Mouse (Mus musculus) large intestine, adult 2 months (tissue): ENCODE results near the gene Nipbl. TPM values are rescaled to one million over a fixed set of nuclear protein-coding genes. Genes with fewer than 3 reads are reported as not detected.
"Not testable (repeated sequence)": the region's sequence is repeated elsewhere in the genome, so short reads cannot be mapped to it uniquely, and the experiment has no call there.

Experiments used
- DNase-seq: peaks from one replicate; pipeline ENCODE4 v3.0.0-alpha.2; 2012; ENCODE audit warnings: low read depth, low spot score
- WGBS: fragments of 180-500 bp; shearing (Covaris S2); methylation state at CpG from one replicate; pipeline ENCODE4 v1.1.7; 2018; 5-methylcytosine and 5-hydroxymethylcytosine counted together
- polyA plus RNA-seq: library from polyadenylated mRNA; depleted of rRNA; stranded (reverse); fragments of >200 nt; gene quantifications from 2 replicates; pipeline ENCODE4 v1.2.3, GENCODE M21; 2012; rRNA removed

Gene Nipbl
- polyA plus RNA-seq = 3.3 and 6.6 TPM in 2 replicates

DNA sequence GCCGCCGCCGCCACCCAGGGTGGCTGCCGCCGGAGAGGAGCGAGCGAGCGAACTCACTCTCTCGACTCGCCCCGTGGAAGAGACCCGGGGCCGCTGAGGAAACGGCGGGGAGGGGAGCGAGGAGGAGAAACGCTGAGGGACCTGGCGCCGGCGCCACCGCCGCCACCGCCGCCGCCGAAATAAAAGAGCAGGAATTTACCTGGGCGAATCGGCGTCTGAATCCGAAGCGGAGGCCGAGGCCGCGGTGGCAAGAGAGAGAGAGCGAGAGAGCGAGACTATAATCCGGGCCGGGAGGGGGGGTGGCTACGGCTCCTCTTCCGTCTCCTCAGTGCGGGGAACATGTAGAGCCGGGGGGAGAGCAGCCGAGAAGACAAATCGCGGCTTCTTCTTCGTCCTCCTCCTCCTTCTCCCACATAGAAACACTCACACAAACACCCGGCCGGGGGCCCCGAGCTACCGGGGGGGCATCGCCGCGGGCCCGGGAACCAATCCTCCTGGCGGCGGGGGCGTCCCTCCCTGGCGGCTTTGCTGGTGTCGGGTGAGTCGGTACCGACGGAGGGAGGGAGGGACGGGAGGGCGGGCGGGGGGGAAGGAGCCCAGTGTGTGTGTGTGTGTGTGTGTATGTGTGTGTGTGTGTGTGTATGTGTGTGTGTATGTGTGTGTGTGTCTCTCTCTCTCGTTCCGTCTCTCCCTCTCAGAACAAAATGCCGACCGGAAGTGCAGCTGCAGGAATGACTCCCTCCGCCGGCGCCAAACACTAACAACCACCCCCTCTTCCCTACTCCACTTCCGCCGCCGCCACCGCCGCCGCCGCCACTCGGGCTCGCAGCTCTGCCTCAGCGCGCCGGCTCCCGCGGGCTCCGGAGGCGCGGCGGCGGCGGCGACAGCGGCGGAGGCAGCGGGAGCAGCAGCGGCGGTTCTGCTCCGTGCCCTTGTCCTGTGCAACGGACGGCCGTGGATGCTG is at the start of gene Nipbl:
Gene Nipbl, minus strand, starts transcription at position 538 of the 964 bp plus-strand sequence.
- under 1% methylated on average over 67 of the region's 102 CpGs for WGBS
- DNase-seq = peak; percentile 33

DNA sequence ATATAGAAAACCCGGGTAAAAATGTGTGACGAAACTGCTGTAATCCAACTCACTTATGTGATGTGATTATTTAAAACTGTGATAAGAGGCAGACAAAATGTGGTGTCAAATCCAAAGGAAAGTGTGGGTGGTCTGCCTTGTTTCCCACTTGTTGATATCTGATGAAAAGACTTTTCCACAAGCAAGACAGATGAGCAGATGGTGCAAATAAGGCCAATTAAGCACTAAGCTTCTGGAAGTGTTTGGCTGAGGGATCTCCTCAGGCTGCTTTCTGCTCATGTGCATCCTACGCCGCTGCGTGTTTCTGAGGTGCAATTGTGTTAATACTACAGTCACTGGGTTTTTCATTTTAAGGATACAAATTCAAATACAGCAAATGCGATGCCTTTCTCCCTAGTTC is 41.0 kb upstream of the Nipbl start:
- DNase-seq = no peak
- WGBS = 79% methylated on average over 6 of the region's 6 CpGs

- 28% methylated on average over 4 of the region's 4 CpGs for WGBS
- no peak for DNase-seq
Observed at GRCm38 (mm10) chr15:8469006-8469575, 24.8 kb upstream of the Nipbl start.

DNA sequence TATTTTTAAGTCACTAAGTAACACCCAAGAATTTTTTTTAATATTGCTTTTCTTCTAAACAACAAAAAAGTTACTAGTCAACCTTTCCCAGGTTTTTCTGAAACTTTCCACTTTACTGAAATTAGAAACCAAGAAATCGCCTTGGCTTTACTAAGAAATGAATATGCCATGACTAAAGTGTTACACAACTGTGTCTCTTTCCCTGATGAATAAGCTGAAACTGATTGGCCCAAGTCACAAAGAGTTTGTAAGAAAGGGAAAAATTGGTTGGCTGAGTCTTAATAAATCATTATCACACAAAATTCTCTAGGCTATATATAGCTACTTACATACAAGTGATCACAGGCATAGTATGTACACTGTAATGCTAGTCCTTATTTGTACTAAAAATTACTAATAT is 19.3 kb upstream of the Nipbl start:
- no peak for DNase-seq

GRCm38 (mm10) chr15:8462780-8463179 is 18.5 kb upstream of the Nipbl start:
- 83% methylated on average over 4 of the region's 4 CpGs for WGBS

More for the DNA sequence above, 19.3 kb upstream of the Nipbl start:
- WGBS = 89% methylated on average over 1 of the region's 1 CpGs

DNA sequence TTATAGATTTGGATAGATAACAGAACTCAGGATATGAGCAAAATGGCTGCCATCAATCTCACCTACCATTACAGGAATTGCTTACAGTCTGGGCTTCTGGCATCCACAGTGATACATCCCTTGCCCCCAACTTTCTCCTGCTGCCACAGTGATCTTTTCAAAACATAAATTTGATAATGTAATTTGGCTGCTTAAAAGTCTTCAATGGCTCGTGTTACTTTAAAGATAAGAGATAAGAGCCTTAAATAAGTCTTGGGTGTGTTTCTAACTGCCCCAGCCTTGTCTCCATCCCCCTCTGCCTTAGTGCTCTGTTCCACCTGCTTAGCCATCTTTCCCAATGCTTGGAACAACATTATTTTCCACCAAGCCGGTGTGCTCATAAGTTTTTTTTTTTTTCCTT is 16.6 kb upstream of the Nipbl start:
- no peak for DNase-seq
- 56% methylated on average over 2 of the region's 2 CpGs for WGBS

More at GRCm38 (mm10) chr15:8462780-8463179, 18.5 kb upstream of the Nipbl start:
- DNase-seq = no peak

DNA sequence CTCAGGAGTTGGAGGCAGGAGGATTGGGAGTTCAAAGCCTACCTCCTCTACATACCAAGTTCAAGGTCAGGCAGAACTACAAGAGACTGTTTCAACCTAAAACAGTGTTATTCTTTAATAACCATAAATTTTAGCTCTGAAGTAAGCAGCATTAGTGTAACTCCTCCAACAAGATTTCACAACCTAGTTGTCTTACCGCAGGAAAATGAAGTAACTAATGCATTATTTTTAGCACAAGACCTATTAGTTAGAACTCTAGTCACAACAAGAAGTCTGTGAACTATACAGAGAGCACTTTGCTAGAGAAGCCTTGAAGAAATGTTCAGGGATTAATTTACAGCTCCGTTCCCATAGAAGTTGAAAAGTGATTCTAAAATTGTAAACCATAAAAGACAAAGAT is 15.7 kb upstream of the Nipbl start:
- no peak for DNase-seq
- 81% methylated on average over 2 of the region's 2 CpGs for WGBS

DNA sequence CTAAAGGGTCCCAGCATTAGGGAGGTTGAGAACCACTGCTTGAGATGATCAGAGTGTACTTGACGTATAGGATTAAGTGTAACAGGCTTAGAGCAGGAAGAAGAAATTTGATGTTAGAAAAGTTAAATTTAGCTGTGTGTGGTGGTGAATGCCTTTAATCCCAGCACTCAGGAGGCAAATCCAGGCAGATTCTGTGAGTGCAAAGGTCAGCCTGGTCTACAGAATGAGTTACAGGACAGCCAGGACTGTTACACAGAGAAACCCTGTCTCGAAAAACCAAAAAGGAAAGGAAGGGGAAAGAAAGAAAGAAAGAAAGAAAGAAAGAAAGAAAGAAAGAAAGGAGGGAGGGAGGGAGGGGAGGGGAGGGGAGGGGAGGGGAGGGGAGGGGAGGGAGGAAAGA is 12.0 kb upstream of the Nipbl start:
- DNase-seq = not testable (repeated sequence)
- 69% methylated on average over 2 of the region's 2 CpGs for WGBS

DNA sequence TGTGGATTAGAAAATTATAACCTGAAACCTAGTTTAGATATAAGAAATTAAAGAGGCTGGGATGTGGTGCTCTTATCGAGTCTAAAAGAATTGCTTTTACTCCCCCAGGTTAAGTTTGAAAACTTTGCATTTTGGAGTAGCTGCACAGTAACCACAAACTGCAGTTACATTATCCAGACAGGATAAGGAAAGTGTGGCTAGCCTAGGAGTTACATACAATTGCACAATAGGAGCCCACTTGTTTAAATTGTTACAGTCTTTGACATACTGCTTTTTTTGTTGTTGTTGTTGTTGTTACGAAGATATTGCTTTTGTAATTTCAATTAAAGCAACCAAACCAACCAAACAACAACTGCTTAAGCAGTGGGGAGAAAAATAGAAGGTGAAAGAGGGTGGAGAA is 11.2 kb upstream of the Nipbl start:
- no peak for DNase-seq
- 81% methylated on average over 2 of the region's 2 CpGs for WGBS

GRCm38 (mm10) chr15:8451071-8451470 is 6.8 kb upstream of the Nipbl start:
- no peak for DNase-seq
- WGBS = 31% methylated on average over 3 of the region's 3 CpGs

DNA sequence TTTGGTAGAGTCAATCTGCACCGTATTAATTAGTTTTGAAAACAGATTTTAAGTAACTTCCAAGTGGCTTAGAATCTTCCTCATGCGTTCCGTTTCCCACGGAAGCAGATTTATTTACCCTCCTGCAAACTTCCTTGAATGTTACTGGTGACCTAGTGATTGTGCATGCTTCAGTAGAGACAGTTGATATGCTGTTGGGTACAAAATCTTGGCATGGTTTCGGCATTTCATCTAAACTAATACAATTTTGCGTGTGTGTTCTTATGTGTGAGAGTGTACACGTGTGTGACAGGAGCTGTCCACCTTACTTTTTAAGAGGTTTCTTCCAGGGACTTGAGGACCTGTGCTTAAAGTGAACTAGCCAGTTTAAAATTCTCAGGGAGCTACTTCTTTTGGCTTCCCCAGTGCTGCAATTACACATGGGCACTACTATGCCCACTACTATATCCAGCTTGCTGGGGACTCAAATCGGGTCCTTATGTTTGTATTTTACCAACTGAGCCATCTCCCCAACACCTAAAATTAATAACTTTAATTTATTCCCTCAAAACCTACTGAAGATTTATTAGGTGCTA is 3.0 kb upstream of the Nipbl start:
- WGBS = 20% methylated on average over 8 of the region's 8 CpGs
- no peak for DNase-seq

GRCm38 (mm10) chr15:8446435-8446834 is 2.2 kb upstream of the Nipbl start:
- WGBS = 1% methylated on average over 6 of the region's 6 CpGs

GRCm38 (mm10) chr15:8445951-8446419 is 1.7 kb upstream of the Nipbl start:
- no peak for DNase-seq
- WGBS = under 1% methylated on average over 19 of the region's 19 CpGs

More at GRCm38 (mm10) chr15:8446435-8446834, 2.2 kb upstream of the Nipbl start:
- DNase-seq = no peak

- WGBS = under 1% methylated on average over 57 of the region's 57 CpGs
- DNase-seq = no peak
Observed at GRCm38 (mm10) chr15:8444890-8445597, 781 bp upstream of the Nipbl start.

- under 1% methylated on average over 40 of the region's 40 CpGs for WGBS
- DNase-seq = peak; percentile 14
Observed at GRCm38 (mm10) chr15:8443168-8443925, 916 bp downstream of the Nipbl start.

DNA sequence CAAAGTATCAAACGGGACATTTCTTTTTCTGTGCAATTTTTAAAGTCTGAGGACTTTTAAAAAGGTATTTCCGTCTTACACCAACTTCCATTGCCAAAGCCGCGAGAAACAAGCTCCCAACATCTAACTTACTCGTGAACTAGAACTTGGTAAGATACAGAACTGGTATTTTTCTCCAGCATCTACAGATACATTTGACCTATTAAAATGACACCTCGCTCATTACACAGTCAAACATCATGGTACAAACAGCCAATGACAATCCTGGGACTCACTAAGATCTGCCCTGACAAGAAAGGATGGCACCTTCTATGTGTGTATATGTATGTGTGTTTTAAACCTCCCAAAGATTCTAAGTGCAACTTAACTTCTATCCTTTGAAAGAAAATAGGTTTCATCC is 1.5 kb downstream of the Nipbl start:
- WGBS = under 1% methylated on average over 6 of the region's 6 CpGs
- DNase-seq = peak; percentile 22

DNA sequence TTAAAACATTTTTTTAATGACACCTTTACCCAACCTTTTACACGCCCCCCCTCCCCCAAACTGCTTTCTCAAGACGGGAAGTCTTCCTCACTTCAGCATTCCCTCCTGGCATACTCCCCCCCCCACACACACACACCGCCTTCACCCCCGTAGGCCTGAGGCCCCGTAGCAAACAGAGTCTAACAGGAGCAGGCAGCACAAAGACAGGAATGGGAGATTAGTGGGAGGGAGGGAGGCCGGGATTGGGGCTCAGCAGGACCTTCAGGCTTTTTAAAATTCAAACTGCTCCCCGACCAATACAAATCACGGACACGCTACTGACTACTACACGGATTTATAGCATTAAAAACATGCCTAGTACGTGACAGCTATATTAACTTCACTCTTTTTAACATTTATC is 2.1 kb downstream of the Nipbl start:
- DNase-seq = no peak
- WGBS = 1% methylated on average over 11 of the region's 11 CpGs

GRCm38 (mm10) chr15:8433239-8433947 is 10.9 kb downstream of the Nipbl start:
- no peak for DNase-seq
- WGBS = 59% methylated on average over 2 of the region's 2 CpGs
